Mouse (Mus musculus) heart, postnatal 36 days (tissue): ENCODE data around the gene Aff3. TPM values are rescaled to one million over a fixed set of nuclear protein-coding genes. Genes with fewer than 3 reads are reported as not detected.

ENCODE experiments used
- DNase-seq, 2 experiments: peaks; one replicate each; pipeline ENCODE4 v3.0.0; 2021 to 2022
- intact Hi-C: fragments of 180-260 bp; cut with DNase I; formaldehyde crosslinking; loops from one replicate; pipeline ENCODE4 v1.15.1; 2025
- total RNA-seq, 2 experiments: library from RNA; stranded (reverse); gene quantifications; 2 replicates each; pipeline ENCODE4 v1.2.3; 2021

Gene Aff3
- total RNA-seq, 2 experiments from 2014 or later: 2.1 to 2.6 TPM

GRCm38 (mm10) chr1:38217098-38217497 lies 447.7 kb downstream of the Aff3 start:
- intact Hi-C loops: no loop called here
- DNase-seq: no peak

DNA sequence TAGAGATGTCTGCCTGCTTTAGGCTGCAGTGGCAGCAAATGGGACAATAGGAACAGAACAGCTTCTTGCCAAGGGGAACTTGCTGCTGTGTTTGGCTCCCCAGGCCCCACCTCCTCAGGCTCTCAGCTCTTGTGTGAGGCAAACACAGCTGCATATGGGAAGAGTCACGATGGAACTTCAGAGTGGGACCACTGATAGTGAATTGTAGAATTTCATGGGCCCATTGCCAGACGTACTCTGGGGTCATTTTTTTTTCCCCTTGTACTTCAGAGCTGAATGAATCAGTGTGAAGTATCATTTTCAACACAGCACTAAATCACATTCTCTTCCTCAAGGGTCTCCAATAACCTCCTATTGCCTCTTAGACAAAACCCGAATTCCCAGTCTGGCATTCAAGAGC lies 451.4 kb downstream of the Aff3 start:
- DNase-seq: no peak
- intact Hi-C loops: no loop called here

DNA sequence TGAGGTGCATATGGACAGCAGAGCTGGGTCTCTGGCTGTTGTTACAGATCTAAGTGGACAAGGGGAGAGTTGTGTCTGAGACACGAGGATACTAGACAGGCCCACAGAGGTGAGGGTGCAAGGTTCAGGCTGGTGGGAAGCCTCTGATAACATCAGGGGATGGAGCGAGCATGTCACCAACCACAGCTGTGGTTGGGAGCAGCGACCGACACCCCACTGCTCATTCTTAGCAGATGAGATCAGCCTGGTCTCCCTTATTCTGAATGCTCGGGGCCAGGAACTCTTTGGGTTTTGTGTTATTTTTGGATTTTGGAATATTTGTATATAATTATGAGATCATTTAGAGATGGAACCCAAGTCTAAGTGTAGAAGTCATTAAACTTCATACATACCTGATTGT lies 452.4 kb downstream of the Aff3 start:
- intact Hi-C loops: no loop called here
- no peak for DNase-seq

GRCm38 (mm10) chr1:38202475-38203183 lies 462.1 kb downstream of the Aff3 start:
- DNase-seq: peak in 1 of 2 experiments; percentile 13
- intact Hi-C loops: loop anchor here (5.0 kb wide), 1 partner anchor 565 kb away; no protein-coding TSS in a partner anchor

- intact Hi-C loops: loop anchor here (5.0 kb wide), 1 partner anchor 566 kb away; no protein-coding TSS in a partner anchor
- no peak for DNase-seq
These were observed 463.0 kb downstream of the Aff3 start for GRCm38 (mm10) chr1:38201796-38202195.

- intact Hi-C loops: loop anchor here (5.0 kb wide), 1 partner anchor 567 kb away; no protein-coding TSS in a partner anchor
- DNase-seq: peak; percentile 32 to 38
These were observed 464.8 kb downstream of the Aff3 start for GRCm38 (mm10) chr1:38199669-38200635.

DNA sequence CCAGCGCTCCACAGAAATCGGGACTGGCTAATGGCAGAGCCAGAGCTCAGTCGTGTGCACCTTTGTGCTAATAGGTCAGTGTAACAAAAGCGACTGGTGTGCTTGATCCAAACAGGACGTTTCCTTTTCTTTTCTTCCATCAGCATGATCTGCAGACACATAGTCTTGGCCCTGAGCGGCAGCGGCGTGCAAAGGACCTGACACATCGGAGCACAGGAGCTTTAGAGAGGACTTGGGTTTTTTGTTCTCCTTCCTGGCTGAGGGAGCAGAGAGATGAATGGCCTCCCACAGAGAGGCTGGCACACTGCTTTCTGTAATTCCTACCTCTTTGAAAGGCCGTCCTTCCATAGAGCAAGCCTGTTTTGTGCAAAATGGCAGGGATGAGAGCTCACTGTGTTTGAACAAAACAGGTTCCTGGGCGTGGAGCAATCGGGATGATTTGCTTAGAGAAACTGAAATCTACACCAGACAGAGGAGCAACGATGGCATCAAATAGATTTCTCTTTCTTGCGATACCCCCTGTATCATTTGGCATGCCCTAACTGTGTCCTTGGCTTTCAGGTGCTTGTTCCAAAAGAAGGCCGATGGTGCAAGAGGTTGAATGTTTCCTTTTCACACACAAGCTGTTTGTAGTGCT lies 466.2 kb downstream of the Aff3 start:
- intact Hi-C loops: no loop called here

DNA sequence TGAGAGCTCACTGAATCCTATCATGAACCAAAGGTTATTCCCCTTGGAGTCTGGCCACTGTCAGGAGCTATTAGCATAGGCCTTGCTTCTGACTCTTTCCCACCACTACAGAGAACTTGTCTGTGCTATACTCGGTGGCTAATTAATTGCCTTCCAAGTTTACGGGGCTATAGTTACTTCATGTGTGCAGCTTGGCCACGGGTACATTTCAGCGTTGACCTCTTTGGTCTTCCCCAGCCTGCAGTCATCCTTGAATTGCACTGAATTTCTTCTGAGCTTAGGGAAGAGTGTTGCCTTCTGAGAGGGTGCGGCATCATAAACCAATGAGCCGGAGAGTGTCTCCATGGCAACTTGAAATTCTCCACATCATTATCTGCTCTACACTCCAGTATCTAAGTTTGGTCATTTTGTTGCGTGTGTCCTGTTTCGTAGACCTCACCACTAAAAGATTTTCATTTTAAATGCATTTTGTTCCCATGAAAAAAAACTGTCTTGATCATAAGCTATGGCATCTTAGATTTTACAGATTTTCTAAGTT lies 467.5 kb downstream of the Aff3 start:
- intact Hi-C loops: no loop called here
- DNase-seq: no peak

More for the DNA sequence above, 466.2 kb downstream of the Aff3 start:
- DNase-seq: no peak

DNA sequence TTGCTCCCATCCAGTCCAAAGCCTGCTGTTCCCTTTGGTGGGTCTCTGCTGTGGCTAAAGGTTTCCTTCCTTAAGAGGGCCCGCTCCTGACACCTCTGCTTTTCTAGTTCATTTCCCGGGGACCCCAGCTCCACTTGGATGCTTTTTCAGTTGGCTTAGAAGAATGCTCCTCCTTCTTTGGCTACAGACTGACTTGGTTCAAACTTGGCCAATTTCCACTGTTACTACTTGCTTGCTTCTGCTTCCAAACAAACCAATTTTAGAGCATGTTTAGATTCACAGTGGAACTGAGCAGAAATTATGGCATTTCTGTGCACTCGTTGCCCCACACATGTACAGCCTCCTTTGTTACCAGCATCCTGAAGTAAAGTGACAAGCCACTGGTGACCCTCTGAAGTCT lies 469.0 kb downstream of the Aff3 start:
- intact Hi-C loops: no loop called here
- no peak for DNase-seq

- DNase-seq: no peak
- intact Hi-C loops: loop anchor here (5.0 to 10.0 kb wide), 3 partner anchors 121 to 671 kb away; no protein-coding TSS in a partner anchor
These were observed 478.6 kb downstream of the Aff3 start for GRCm38 (mm10) chr1:38186227-38186545.

DNA sequence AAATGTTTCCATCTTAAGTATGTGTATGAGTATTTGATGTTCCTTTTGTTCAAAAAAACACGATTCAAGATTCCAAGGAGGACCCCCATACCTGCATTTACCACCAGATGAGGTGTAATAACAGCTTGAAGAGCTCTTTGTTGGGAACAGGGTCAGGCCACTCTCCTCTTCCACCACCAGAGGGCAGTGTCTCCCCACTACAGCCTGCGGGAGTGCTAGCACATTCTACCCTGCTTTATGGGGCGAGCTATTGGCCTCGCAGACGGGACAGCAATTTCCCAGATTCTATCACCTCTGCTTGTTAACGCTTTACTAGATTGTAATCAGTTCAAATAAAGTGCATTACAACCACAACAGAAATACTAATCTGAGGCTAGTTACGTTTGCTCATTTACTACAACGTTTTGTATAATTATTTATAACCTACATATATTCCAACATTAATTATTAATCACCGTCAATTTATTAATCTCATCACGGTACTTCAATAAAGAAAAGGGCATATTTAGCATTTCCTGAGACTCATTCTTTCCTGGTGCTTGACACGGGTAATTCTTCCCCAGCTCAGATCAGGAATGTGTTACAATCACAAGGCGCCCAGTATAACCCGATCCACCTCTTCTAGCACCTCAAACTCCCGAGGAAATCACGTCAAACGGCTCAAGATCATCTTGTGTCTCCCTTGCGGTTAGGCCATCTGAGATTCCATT lies 479.1 kb downstream of the Aff3 start:
- intact Hi-C loops: loop anchor here (1.0 to 10.0 kb wide), 6 partner anchors 122 to 672 kb away; no protein-coding TSS in a partner anchor
- peak; percentile 80 to 81 for DNase-seq

DNA sequence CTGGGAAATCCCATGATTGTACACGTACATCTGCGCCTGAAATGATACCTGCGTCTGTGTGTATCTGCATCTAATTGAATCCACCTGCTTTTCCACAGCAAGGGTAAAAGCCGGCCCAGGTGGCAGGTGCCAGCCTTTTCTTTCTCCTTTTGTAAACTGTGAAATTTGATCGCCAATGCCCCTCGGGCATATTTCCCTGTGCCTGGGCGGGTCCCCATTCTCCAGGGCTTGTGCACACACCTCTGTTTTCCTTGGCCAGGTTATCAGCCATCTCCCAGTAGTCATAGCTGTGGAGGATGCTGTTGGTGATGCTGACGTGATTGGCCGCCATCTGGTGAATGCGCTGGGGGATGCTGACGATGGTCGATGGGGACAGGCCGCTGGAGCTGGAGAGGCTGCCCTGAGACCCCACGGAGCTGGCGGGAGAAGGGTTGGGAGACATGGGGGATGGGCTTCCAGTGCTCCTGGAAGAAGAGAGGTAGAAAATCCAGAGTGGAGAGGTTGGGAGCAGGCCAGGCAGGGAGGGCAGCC lies 483.7 kb downstream of the Aff3 start:
- no peak for DNase-seq
- intact Hi-C loops: loop anchor here (10.0 kb wide), 1 partner anchor 444 kb away; no protein-coding TSS in a partner anchor

DNA sequence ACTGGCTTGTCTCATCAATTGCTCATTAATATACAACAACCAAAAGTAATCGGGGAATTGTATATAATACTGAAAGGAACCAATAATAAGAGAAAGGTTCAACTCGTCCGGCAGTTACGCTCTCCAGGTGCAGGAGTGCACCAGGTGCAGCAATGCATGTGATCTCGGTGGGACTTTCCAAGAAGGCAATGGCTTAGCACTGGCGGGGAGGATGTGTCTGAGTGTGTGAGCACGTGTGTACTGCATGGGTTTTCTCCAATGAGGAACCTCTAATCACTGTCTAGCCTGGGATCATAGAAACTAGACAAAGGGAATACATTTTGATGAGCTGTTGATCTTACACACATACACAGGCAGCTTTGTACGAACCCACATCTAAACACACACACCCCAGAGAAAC lies 485.8 kb downstream of the Aff3 start:
- no peak for DNase-seq

DNA sequence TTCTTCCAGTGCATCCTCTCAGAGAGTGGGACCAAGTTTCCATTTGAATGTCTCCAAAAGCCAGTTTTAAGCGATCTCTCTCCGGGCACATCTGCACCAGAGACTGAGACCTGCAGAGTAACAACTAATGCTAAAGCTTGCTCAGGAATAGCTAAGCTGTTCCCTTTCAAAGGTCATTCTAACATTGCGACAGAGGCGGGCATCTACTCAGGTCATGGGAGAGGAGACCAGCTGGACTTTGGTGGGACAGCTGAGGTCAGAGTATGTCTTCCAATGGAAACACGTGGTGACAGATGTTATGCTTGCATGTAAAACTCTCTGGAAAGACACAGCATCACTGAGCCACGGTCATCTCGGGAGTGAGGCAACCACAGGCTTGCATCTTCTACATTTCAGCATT lies 488.7 kb downstream of the Aff3 start:
- intact Hi-C loops: no loop called here
- DNase-seq: no peak

More for the DNA sequence above, 485.8 kb downstream of the Aff3 start:
- intact Hi-C loops: no loop called here

GRCm38 (mm10) chr1:38171874-38172273 lies 492.9 kb downstream of the Aff3 start:
- DNase-seq: no peak

GRCm38 (mm10) chr1:38165696-38166095 lies 499.1 kb downstream of the Aff3 start:
- intact Hi-C loops: no loop called here
- no peak for DNase-seq

More at GRCm38 (mm10) chr1:38171874-38172273, 492.9 kb downstream of the Aff3 start:
- intact Hi-C loops: no loop called here

DNA sequence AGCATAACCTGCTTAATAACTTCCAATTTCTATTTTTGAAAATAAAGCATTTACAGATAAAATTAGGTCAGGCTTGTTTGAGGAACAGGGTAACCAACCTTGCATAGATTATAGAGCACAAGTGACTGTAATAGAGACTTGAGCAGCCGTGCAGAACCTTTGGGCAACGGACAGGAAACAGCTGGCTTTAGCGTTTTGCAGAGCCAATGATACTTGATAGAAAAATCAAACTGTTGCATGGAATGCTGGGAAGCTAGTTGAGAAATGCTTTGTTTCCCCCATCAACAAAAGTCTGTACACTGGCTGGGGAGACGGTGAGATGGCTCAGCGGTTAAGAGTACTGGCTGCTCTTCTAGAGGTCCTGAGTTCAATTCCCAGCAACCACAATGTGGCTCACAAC lies 514.7 kb downstream of the Aff3 start:
- no peak for DNase-seq
- intact Hi-C loops: no loop called here

DNA sequence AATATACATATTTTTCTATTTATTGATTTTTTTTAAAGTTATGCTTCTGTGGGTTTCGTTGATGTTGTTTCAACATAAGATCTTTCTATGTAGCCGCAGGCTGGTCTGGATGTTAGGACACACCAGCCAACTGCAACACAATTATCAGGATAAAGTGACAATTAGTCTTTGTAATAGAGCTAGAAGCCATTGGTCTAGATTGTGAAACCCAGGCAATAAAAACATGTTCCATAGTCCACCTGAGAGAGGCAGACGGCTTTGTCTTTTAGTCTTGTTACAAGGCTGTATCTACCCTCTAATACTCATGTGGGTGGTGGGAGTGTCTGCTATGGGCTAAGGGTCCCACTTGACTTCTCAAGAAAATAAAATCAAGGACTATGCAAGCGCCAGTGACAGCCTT lies 518.7 kb downstream of the Aff3 start:
- intact Hi-C loops: no loop called here
- DNase-seq: no peak

GRCm38 (mm10) chr1:38141371-38141770 lies 523.4 kb downstream of the Aff3 start:
- intact Hi-C loops: no loop called here
- no peak for DNase-seq

DNA sequence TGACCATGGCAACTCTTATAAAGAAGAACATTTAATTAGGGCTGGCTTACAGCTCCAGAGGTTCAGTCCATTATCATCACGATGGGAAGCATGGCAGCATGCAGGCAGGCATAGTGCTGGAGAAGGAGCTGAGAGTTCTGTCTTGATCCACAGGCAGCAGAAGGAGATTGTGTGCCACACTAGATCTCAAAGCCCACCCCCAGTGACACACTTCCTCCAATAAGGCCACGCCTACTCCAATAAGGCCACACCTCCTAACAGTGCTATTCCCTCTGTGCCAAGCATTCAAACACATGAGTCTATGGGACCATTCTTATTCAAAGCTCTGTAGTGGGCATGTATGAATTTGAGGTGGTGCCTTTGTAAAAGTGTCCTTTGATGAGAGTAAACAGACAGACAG lies 523.8 kb downstream of the Aff3 start:
- DNase-seq: no peak
- intact Hi-C loops: no loop called here
